Mouse (Mus musculus): ENCODE data around the gene Pam. TPM values are rescaled to one million over a fixed set of nuclear protein-coding genes. Genes with fewer than 3 reads are reported as not detected.

The Pam gene
- polyA plus RNA-seq, 1 experiment from 2014 or later = 65.3 TPM

- no peak for ATAC-seq (replicated peaks; ENCODE audit: low FRiP score, low TSS enrichment, low read depth)
- H3K9ac ChIP-seq (ENCODE audit: low read length) = no peak overlapping the region
- no peak overlapping the region for H3K4me3 ChIP-seq (ENCODE audit: low read depth, low read length)
- WGBS = 87% methylated on average over 2 of the region's 2 CpGs
- H3K4me1 ChIP-seq (replicated peaks; ENCODE audit: control insufficient read depth, insufficient read depth, low read length) = no peaks in the 10 kb centered on the region
- no peak for DNase-seq (ENCODE audit: low spot score)
- no peaks in the 10 kb centered on the region for H3K27me3 ChIP-seq (replicated peaks; ENCODE audit: control insufficient read depth, insufficient read depth, low read length)
- H3K36me3 ChIP-seq (ENCODE audit: control insufficient read depth, insufficient read depth, low read length) = 0 out of 2 replicates have a peak, but pooled peaks cover 4% of the 10 kb centered on the region
- H3K27ac ChIP-seq (ENCODE audit: low read depth) = no peak overlapping the region
- H3K4me2 ChIP-seq (ENCODE audit: low read length) = no peak overlapping the region
- H3K9me3 ChIP-seq (ENCODE audit: control insufficient read depth, low read length) = no peaks in the 10 kb centered on the region
These were observed 307.0 kb downstream of the Pam start for GRCm38 (mm10) chr1:97788490-97788889.

GRCm38 (mm10) chr1:97787674-97788073 lies 307.8 kb downstream of the Pam start:
- Histone ChIP-seq H3K4me1 (replicated peaks; ENCODE audit: control insufficient read depth, insufficient read depth, low read length) (no peaks in the 10 kb centered on the region), H3K9ac (ENCODE audit: low read length) (no peak overlapping the region), H3K27ac (ENCODE audit: low read depth) (no peak overlapping the region), H3K4me3 (ENCODE audit: low read depth, low read length) (no peak overlapping the region), H3K4me2 (ENCODE audit: low read length) (no peak overlapping the region), H3K36me3 (ENCODE audit: control insufficient read depth, insufficient read depth, low read length) (0 out of 2 replicates have a peak, but pooled peaks cover 4% of the 10 kb centered on the region), H3K9me3 (ENCODE audit: control insufficient read depth, low read length) (no peaks in the 10 kb centered on the region), H3K27me3 (replicated peaks; ENCODE audit: control insufficient read depth, insufficient read depth, low read length) (no peaks in the 10 kb centered on the region)
- DNase-seq (ENCODE audit: low spot score) = no peak
- no peak for ATAC-seq (replicated peaks; ENCODE audit: low FRiP score, low TSS enrichment, low read depth)
- 74% methylated on average over 3 of the region's 3 CpGs for WGBS

- H3K4me2 ChIP-seq (ENCODE audit: low read length) = no peak overlapping the region
- 0 out of 2 replicates have a peak, but pooled peaks cover 4% of the 10 kb centered on the region for H3K36me3 ChIP-seq (ENCODE audit: control insufficient read depth, insufficient read depth, low read length)
- no peaks in the 10 kb centered on the region for H3K9me3 ChIP-seq (ENCODE audit: control insufficient read depth, low read length)
- DNase-seq (ENCODE audit: low spot score) (no peak), ATAC-seq (replicated peaks; ENCODE audit: low FRiP score, low TSS enrichment, low read depth) (no peak)
- no peak overlapping the region for H3K4me3 ChIP-seq (ENCODE audit: low read depth, low read length)
- H3K4me1 ChIP-seq (replicated peaks; ENCODE audit: control insufficient read depth, insufficient read depth, low read length) = no peaks in the 10 kb centered on the region
- no peak overlapping the region for H3K27ac ChIP-seq (ENCODE audit: low read depth)
- no peak overlapping the region for H3K9ac ChIP-seq (ENCODE audit: low read length)
- 90% methylated on average over 11 of the region's 11 CpGs for WGBS
- H3K27me3 ChIP-seq (replicated peaks; ENCODE audit: control insufficient read depth, insufficient read depth, low read length) = no peaks in the 10 kb centered on the region
These were observed 309.6 kb downstream of the Pam start for GRCm38 (mm10) chr1:97785685-97786393.

DNA sequence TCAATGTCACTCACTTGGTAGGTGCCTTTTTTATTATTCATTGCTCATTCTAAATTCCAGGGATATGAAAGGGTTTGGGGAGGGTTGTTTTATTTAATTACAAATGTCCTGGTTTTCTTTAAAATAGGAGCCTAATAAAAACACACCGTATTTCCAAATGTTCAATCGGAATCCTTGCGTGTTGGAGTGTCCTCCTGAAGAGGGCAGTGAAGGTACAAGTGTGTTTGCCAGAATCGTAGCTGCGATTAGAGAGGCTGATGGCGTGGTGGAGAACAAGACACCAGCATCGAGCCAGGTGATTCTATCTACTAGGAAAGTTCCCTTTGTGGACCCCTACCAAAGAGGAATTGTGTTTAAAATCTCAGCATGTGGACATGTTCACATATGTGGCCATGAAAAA lies 310.5 kb downstream of the Pam start:
- Histone ChIP-seq H3K9ac (ENCODE audit: low read length) (no peak overlapping the region), H3K27ac (ENCODE audit: low read depth) (no peak overlapping the region), H3K9me3 (ENCODE audit: control insufficient read depth, low read length) (no peaks in the 10 kb centered on the region), H3K4me2 (ENCODE audit: low read length) (no peak overlapping the region), H3K36me3 (ENCODE audit: control insufficient read depth, insufficient read depth, low read length) (0 out of 2 replicates have a peak, but pooled peaks cover 4% of the 10 kb centered on the region), H3K27me3 (replicated peaks; ENCODE audit: control insufficient read depth, insufficient read depth, low read length) (no peaks in the 10 kb centered on the region), H3K4me3 (ENCODE audit: low read depth, low read length) (no peak overlapping the region), H3K4me1 (replicated peaks; ENCODE audit: control insufficient read depth, insufficient read depth, low read length) (no peaks in the 10 kb centered on the region)
- no peak for DNase-seq (ENCODE audit: low spot score)
- WGBS = 79% methylated on average over 7 of the region's 7 CpGs
- no peak for ATAC-seq (replicated peaks; ENCODE audit: low FRiP score, low TSS enrichment, low read depth)

DNA sequence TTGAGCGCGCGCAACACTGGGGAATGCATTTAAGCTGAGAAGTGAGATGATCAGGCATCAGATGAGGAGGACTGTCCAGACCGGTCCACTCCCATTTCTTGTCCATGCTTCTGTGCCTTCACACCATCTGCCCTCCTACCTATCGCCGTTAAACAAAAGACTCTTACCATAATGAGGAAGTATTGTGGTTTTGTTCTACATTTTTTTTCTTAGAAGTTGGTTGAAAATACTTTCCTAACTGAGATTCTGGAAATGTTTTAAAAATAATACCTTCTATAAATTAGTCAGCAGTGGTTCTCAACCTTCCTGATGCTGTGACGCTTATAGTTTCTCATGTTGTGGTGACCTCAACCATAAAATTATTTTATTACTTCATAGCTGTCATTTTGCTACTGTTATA lies 313.8 kb downstream of the Pam start:
- Histone ChIP-seq H3K27me3 (replicated peaks; ENCODE audit: control insufficient read depth, insufficient read depth, low read length) (no peaks in the 10 kb centered on the region), H3K4me3 (ENCODE audit: low read depth, low read length) (no peak overlapping the region), H3K4me1 (replicated peaks; ENCODE audit: control insufficient read depth, insufficient read depth, low read length) (no peaks in the 10 kb centered on the region), H3K9me3 (ENCODE audit: control insufficient read depth, low read length) (no peaks in the 10 kb centered on the region), H3K4me2 (ENCODE audit: low read length) (no peak overlapping the region), H3K36me3 (ENCODE audit: control insufficient read depth, insufficient read depth, low read length) (no peaks in the 10 kb centered on the region), H3K9ac (ENCODE audit: low read length) (no peak overlapping the region), H3K27ac (ENCODE audit: low read depth) (no peak overlapping the region)
- DNase-seq (ENCODE audit: low spot score) (no peak), ATAC-seq (replicated peaks; ENCODE audit: low FRiP score, low TSS enrichment, low read depth) (no peak)
- 93% methylated on average over 7 of the region's 7 CpGs for WGBS

- Histone ChIP-seq H3K4me1 (replicated peaks; ENCODE audit: control insufficient read depth, insufficient read depth, low read length) (peaks cover 3% of the 10 kb centered on the region; the same call in 1 of the 2 replicates), H3K4me2 (ENCODE audit: low read length) (no peak overlapping the region), H3K4me3 (ENCODE audit: low read depth, low read length) (no peak overlapping the region), H3K9me3 (ENCODE audit: control insufficient read depth, low read length) (no peaks in the 10 kb centered on the region), H3K27ac (ENCODE audit: low read depth) (no peak overlapping the region), H3K9ac (ENCODE audit: low read length) (no peak overlapping the region), H3K36me3 (ENCODE audit: control insufficient read depth, insufficient read depth, low read length) (no peaks in the 10 kb centered on the region; the same call in 1 of the 2 replicates), H3K27me3 (replicated peaks; ENCODE audit: control insufficient read depth, insufficient read depth, low read length) (no peaks in the 10 kb centered on the region)
- WGBS = 95% methylated on average over 2 of the region's 2 CpGs
- no peak for ATAC-seq (replicated peaks; ENCODE audit: low FRiP score, low TSS enrichment, low read depth)
- no peak for DNase-seq (ENCODE audit: low spot score)
These were observed 321.5 kb downstream of the Pam start for GRCm38 (mm10) chr1:97773973-97774372.

DNA sequence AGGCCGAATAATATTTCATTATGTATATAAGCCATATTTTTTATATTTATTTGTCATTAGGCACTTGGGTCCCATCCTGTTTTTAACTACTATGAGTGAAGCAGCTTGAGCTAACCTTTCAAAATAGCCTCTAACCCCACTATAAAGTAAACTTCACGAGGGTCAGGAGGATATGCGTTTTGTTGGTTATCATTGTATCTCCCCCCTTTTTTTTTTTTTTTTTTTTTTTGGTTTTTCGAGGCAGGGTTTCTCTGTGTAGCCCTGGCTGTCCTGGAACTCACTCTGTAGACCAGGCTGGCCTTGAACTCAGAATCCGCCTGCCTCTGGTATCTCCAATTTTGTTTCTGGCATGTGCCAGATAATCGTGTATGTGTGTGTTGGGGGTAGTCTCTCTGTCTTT lies 322.1 kb downstream of the Pam start:
- DNase-seq (ENCODE audit: low spot score) (no peak), ATAC-seq (replicated peaks; ENCODE audit: low FRiP score, low TSS enrichment, low read depth) (no peak)
- Histone ChIP-seq H3K27me3 (replicated peaks; ENCODE audit: control insufficient read depth, insufficient read depth, low read length) (no peaks in the 10 kb centered on the region), H3K27ac (ENCODE audit: low read depth) (no peak overlapping the region), H3K36me3 (ENCODE audit: control insufficient read depth, insufficient read depth, low read length) (no peaks in the 10 kb centered on the region; the same call in 1 of the 2 replicates), H3K4me3 (ENCODE audit: low read depth, low read length) (no peak overlapping the region), H3K9me3 (ENCODE audit: control insufficient read depth, low read length) (no peaks in the 10 kb centered on the region), H3K4me2 (ENCODE audit: low read length) (no peak overlapping the region), H3K9ac (ENCODE audit: low read length) (no peak overlapping the region), H3K4me1 (replicated peaks; ENCODE audit: control insufficient read depth, insufficient read depth, low read length) (peaks cover 8% of the 10 kb centered on the region)
- WGBS = 87% methylated on average over 6 of the region's 6 CpGs

DNA sequence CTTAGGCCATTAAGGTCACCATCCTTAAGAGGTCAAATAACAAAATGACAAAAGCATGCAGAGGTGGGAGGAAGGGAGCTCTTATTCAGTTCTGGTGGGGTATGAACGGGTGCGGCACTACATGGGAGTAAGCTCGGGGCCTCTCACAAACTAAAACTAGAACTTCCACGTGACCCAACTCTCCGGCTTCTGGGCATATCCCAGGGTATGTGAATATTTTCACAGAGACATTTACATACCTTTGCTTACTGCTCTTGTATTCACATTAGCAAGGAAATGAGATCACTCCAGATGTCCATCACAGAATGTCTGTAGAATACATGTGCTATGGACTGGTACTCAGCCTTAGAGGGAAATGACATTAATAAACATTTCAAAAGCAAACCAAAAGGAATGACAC lies 323.7 kb downstream of the Pam start:
- Histone ChIP-seq H3K36me3 (ENCODE audit: control insufficient read depth, insufficient read depth, low read length) (no peaks in the 10 kb centered on the region; the same call in 1 of the 2 replicates), H3K4me3 (ENCODE audit: low read depth, low read length) (no peak overlapping the region), H3K4me1 (replicated peaks; ENCODE audit: control insufficient read depth, insufficient read depth, low read length) (peaks cover 15% of the 10 kb centered on the region), H3K27ac (ENCODE audit: low read depth) (no peak overlapping the region), H3K9ac (ENCODE audit: low read length) (no peak overlapping the region), H3K9me3 (ENCODE audit: control insufficient read depth, low read length) (no peaks in the 10 kb centered on the region), H3K27me3 (replicated peaks; ENCODE audit: control insufficient read depth, insufficient read depth, low read length) (no peaks in the 10 kb centered on the region), H3K4me2 (ENCODE audit: low read length) (no peak overlapping the region)
- WGBS = 92% methylated on average over 5 of the region's 5 CpGs
- DNase-seq (ENCODE audit: low spot score) (no peak), ATAC-seq (replicated peaks; ENCODE audit: low FRiP score, low TSS enrichment, low read depth) (no peak)

GRCm38 (mm10) chr1:97771118-97771517 lies 324.3 kb downstream of the Pam start:
- no peak overlapping the region for H3K27ac ChIP-seq (ENCODE audit: low read depth)
- H3K4me1 ChIP-seq (replicated peaks; ENCODE audit: control insufficient read depth, insufficient read depth, low read length) = peaks cover 15% of the 10 kb centered on the region
- 72% methylated on average over 7 of the region's 7 CpGs for WGBS
- ATAC-seq (replicated peaks; ENCODE audit: low FRiP score, low TSS enrichment, low read depth) (no peak), DNase-seq (ENCODE audit: low spot score) (no peak)
- peak overlapping the region; percentile 73 for H3K4me2 ChIP-seq (ENCODE audit: low read length)
- no peaks in the 10 kb centered on the region for H3K27me3 ChIP-seq (replicated peaks; ENCODE audit: control insufficient read depth, insufficient read depth, low read length)
- H3K4me3 ChIP-seq (ENCODE audit: low read depth, low read length) = peak overlapping the region; percentile 99
- H3K36me3 ChIP-seq (ENCODE audit: control insufficient read depth, insufficient read depth, low read length) = no peaks in the 10 kb centered on the region; the same call in 1 of the 2 replicates
- no peak overlapping the region for H3K9ac ChIP-seq (ENCODE audit: low read length)
- no peaks in the 10 kb centered on the region for H3K9me3 ChIP-seq (ENCODE audit: control insufficient read depth, low read length)
